Mouse (Mus musculus) left cerebral cortex, postnatal 4 days (tissue): ENCODE results near the gene Atp2a3. TPM values are rescaled to one million over a fixed set of nuclear protein-coding genes. Genes with fewer than 3 reads are reported as not detected.

Source experiments
- DNase-seq: peaks from one replicate; pipeline ENCODE4 v3.0.0-alpha.2; 2022
- intact Hi-C: fragments of 180-260 bp; cut with DNase I; formaldehyde crosslinking; loops from one replicate; pipeline ENCODE4 v1.15.1; 2025
- total RNA-seq, 2 experiments: library from RNA; stranded (reverse); gene quantifications; 2 replicates each; pipeline ENCODE4 v1.2.3; 2021

Gene Atp2a3
- total RNA-seq, 2 experiments from 2014 or later = 2.3 to 2.5 TPM

DNA sequence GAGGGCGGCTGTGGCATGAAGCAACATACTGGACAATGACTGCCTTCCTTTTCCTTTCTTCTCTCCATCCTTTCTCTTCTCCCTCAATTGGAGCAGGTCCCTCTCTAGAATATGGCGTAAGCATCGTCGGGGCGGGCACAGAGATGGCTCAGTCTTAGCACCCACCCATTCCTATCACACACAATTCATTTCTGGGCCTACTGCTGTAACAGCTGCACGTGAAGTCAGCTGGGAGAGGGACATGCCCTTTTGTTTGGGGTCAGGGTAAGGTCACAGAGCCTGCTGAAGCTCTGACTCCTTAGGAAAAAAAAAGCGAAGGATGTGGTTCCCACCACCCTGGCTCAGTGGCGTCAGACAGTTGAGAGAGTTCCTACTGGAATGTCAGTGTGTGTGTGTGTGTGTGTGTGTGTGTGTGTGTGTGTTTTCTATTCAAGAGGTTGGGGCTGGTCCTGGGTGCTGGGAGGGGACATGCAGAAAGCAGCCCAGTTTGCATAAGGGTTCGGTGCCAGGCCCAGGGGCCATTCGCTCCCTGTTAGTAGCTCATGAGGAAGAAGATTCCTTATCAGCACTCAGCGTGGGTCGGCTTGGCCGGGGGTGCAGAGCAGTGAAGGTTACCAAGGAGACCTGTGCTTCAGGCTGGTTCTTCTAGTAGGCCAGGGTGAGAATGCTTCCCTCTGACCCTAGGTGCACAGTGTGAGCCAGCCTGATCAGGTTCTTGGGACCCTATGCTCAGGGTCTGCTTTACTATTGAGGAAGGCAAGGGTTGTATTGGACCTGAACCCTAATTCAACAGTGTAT is 36.8 kb downstream of the Atp2a3 start:
- intact Hi-C loops = no loop called here
- no peak for DNase-seq

DNA sequence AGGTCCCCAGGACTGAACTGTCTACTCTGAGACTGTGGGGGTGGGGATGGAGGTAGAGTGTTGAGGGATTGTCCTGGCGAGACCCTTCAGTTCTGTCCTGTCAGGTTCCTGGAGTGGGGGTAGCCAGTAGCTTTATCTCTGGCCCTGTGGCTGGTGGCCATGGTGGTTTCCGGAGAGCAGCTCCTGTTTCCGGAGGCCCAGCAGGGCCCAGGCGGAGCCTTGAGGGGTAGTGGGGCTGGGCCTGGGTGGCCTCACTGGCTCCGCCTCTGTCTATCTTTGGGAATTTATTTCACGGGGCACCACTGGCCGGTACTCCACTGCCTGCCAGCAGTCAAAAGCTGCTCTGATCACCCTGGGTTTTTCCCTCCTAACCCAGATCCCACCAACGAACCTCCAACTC is 37.8 kb downstream of the Atp2a3 start, which contains the start of gene P2rx1:
P2rx1 (plus strand) TSS at position 333 of the 400 bp plus-strand sequence.
- DNase-seq = no peak
- intact Hi-C loops = no loop called here

DNA sequence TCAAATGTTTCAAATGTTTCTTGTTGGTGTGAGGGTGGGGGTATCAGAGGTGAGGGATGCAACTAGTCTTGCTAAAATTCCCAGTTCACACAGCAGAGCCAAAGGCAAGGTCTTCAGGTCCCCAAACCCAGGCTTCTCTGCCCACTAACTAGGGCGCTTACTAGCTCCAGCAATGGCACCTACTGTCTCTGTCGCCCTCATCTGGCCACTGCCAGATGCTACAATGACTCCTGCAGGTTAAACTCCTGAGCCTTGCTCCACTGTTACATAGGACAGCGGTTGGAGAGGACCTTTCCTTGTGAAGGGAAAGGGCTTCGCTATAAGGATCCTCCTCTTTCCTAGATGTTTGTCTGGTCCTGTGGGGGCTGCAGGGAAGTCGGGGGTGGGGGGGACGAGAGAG is 40.1 kb downstream of the Atp2a3 start:
- intact Hi-C loops = loop anchor here (5.0 kb wide), 1 partner anchor 74 kb away; no protein-coding TSS in a partner anchor
- peak; percentile 75 for DNase-seq

DNA sequence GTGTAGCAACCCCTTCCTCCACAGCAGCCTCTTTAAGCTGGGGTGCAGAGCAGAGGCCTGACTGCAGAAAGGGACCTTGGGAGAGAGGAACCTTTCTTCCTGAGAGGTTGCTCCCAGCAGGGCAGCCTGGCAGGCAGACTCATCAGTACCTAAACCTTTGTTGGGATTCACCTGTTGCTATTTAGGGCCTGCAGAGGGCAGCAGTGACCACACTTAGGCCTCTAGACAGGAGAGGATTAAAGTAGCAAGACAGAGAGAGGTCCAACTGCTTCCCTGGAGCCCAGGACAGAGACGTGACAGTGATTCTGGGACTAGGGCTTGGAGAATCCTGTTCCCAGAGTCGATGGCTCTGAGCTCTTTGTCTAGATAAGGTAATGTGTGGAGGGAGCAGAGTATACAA is 45.4 kb downstream of the Atp2a3 start:
- peak; percentile 45 for DNase-seq
- intact Hi-C loops = loop anchor here (5.0 kb wide), 1 partner anchor 41 kb away; the partner anchor contains the start of gene Ncbp3

GRCm38 (mm10) chr11:73007113-73007512 is 46.1 kb downstream of the Atp2a3 start:
- intact Hi-C loops = loop anchor here (5.0 kb wide), 1 partner anchor 40 kb away; the partner anchor contains the start of gene Ncbp3
- DNase-seq = peak; percentile 32

DNA sequence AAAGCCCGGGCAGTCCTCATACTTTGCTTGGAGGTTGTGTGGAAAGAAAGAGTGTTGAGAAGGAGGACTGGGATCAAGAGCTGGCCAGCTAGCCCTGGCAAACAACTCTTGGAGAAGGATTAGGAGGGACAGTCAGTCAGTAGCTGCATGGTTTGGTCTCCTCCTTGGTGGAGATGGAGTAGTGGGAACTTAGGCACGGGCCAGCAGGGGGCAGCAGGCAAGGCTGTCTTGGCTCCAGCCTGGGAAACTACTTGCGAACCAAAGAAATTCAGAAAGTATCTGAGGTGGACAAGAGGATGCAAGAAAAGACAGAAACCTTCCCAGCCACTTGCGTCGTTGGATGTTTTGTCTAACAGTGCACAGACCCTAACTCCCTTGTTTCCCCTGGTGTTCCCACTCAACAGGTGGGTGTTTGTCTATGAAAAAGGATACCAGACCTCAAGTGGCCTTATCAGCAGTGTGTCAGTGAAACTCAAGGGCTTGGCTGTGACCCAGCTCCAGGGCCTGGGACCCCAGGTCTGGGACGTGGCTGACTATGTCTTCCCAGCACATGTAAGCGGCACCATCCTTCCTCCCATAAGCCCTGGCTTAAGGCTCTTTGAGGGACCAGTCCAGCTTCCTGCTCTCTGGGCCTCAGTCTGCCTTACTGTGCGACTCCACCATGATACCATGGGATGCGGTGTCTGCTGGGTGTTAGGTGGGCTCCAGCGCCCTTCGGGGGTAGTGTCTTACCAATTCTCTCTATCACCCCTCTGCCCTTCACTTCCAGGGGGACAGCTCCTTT is 46.9 kb downstream of the Atp2a3 start:
- DNase-seq = peak; percentile 61

GRCm38 (mm10) chr11:73008826-73009225 is 47.9 kb downstream of the Atp2a3 start:
- DNase-seq = no peak
- intact Hi-C loops = loop anchor here (5.0 kb wide), 1 partner anchor 38 kb away; the partner anchor contains the start of gene Ncbp3

More for the DNA sequence above, 46.9 kb downstream of the Atp2a3 start:
- intact Hi-C loops = loop anchor here (5.0 kb wide), 1 partner anchor 39 kb away; the partner anchor contains the start of gene Ncbp3

DNA sequence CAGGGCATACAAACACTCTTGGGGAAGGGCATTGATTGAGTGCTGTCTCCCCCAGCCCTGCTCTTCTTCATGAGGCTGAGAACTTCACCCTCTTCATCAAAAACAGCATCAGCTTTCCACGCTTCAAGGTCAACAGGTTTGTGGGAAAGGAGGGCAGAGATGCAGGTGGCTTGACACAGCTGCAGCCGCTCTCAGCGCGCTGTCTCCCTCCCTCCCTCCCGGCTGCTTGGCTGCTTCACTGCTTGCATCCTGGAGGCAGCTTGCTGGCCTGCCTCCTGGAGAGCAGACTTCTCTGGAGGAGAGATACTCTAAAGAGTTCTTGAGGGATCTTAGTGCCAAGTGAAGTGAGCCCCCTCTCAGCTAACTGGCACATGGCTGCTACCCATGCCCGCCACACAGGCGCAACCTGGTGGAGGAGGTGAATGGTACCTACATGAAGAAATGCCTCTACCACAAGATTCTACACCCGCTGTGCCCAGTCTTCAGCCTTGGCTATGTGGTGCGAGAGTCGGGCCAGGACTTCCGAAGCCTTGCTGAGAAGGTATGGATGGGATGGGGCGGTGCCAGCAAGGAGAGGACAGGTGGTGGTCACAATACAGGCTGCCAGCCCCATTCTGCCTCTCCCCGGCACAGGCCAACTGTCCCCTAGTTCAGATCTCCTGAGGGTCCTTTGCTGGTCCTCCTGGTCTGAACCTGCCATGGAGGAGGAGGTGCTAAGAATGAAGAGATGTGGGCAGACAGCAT is 48.7 kb downstream of the Atp2a3 start:
- intact Hi-C loops = loop anchor here (5.0 kb wide), 1 partner anchor 38 kb away; the partner anchor contains the start of gene Ncbp3
- peak; percentile 30 for DNase-seq

GRCm38 (mm10) chr11:73013981-73014380 is 53.0 kb downstream of the Atp2a3 start:
- intact Hi-C loops = no loop called here
- no peak for DNase-seq

- DNase-seq = peak; percentile 61
- intact Hi-C loops = no loop called here
Observed at GRCm38 (mm10) chr11:73014831-73015344, 53.9 kb downstream of the Atp2a3 start.

DNA sequence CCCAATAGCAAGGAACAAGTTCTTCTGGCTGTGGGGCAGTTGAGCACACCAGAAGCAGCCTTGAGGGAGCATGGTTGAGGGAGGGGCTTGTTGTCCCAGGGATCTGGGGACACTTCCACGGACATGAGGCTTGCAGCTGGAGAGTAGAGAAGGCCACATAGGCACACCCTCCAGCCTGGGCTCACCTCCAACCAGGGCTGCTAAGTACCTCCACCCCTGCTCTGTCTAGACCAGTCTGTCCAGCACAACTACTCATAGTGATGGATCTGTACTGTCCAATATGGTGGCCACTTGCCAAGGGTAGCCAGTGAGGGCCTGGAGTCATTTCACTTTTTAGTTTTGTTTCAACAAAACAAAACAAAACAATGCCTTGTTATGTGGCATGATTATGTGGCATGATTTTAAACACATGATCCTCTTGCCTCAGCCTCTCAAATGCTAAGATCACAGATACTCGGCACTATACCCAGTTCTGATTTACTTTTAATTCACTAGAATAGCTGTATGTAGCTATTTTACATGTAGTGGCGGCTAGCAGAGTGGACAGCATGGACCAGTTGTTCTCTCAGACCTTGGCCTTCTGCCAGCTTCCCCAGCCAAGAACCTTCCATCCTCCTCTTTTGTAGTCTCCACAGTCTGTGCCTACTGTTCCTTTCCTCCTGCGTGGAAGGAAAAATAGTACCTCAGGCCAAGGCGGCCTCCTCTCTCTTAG is 54.6 kb downstream of the Atp2a3 start:
- intact Hi-C loops = no loop called here
- peak; percentile 81 for DNase-seq

DNA sequence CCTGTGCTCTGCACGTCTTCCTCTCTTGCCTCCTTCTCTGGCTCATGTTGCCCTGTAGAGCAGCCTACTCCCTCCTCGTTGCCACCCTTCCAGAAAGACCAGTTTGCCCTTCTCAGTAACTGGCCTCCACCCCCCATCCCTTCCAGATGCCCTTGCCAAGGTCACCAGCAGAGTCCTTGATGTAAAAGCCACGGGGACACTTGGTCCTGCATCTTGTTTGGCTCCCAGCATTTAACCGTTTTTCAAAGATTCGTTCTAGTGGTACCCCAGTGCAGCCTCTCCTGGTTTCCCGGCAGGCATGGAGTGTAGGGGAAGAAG is 55.1 kb downstream of the Atp2a3 start:
- intact Hi-C loops = no loop called here
- peak; percentile 49 for DNase-seq

GRCm38 (mm10) chr11:73018471-73019146 is 57.6 kb downstream of the Atp2a3 start, which contains the start of gene Camkk1:
TSS of gene Camkk1 (plus strand) at chr11:73019008.
- peak; percentile 95 for DNase-seq
- intact Hi-C loops = no loop called here

GRCm38 (mm10) chr11:73019147-73019795 is 58.3 kb downstream of the Atp2a3 start:
- peak; percentile 53 for DNase-seq
- intact Hi-C loops = no loop called here

DNA sequence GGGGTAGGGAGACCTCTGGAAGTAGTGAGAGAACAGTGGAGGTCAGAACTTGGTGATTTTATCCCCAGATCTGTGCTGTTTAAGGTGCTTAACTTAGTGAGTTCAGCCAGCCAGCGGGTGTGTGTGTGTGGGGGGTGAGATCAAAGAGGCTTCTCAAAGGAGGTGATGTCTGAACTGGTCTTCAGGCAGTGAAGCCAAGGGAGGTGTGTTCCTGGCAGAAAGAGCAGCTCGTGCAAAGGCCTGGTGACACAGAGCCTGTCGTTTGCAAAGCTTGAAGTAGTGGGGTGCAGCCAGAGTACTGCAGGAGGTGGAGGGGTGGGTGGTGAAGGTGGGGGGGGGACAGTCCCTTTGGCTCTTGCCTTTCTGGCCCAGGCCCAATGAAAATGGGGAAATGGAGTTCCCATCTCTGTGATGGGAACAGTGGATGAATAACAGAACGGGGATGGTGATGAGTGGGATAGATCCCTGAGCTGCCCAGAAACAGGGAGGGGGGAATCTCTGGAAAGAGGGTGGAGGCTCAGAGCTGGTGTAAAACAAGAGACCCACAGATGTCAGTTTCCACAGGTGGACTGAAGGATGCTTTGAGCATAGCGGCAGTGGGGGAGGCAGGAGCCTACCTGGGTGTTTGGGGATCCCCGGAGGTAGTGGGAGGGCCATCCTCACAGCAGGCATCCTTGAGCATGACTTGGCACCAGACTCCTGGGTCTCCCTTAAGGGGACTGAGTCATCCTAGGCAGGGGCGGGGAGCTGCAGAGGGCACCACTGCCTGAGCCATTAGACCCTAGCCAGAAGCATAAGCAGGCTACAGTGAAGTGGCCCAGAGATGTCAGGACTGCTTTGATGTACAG is 60.2 kb downstream of the Atp2a3 start:
- intact Hi-C loops = no loop called here
- DNase-seq = no peak

- intact Hi-C loops = no loop called here
- DNase-seq = no peak
Observed at GRCm38 (mm10) chr11:73023099-73023498, 62.1 kb downstream of the Atp2a3 start.

DNA sequence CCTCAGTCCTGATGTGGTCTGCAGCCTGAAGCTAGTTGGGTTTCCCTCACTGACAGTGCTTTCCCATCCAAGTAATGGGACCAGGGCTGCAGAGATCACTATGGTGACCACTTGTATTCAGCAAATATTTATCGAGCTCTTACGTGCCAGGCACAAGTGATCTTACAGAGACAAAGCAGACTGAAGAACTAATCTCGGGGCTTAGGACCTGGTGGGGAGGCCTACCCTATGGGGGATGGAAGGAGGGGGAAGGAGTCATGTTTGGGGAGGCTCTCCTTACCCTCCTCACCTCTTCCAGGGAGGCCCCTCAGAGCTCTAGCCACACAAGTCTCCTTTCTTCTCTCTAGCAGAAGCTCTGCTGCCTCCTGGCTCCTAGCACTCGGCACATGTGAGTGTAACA is 62.9 kb downstream of the Atp2a3 start:
- intact Hi-C loops = no loop called here

More for the DNA sequence above, 62.9 kb downstream of the Atp2a3 start:
- no peak for DNase-seq
